Comparison of ENCODE assay signal across 10 mouse cellular contexts in the genomic region with DNA sequence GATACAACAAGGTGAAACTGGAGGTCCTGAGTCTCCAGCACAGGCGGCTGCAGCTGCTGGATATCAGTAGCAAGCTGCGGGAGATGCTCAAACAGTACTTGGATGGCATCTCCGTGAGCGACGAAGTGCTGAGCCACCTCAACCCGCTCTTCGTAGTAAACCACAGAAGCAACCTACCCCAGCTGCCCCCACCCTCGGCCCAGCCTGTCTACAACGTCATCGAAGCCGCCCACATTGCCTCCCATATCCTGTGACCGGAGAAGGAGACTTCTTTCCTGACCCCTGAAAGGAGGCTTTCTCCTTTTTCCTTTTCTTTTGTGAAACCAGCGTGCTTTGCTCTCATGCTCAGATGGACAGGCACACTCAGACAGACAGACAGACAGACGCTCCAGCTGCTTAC. TPM values are rescaled to one million over a fixed set of nuclear protein-coding genes. Genes with fewer than 3 reads are reported as not detected.
DNase-seq lines count a peak whose midpoint lies in the region; ATAC-seq and TF ChIP-seq lines count a peak whose summit lies in the region.
"Had no signal": no experiment of that assay in that cellular context is flagged by ENCODE, and none has a peak within 500 bp of the region (broad histone marks: within the 10 kb centered on the region; RNA-seq: fewer than 3 reads in every experiment).

No protein-coding gene starts in this region.

- no peak for DNase-seq in heart, adult 9 months (ENCODE audit: low spot score in 2 of 2)
- no peak for DNase-seq in ES-E14 (ENCODE audit: low read depth, low spot score)
- peak; percentile 31 for DNase-seq in heart, postnatal 14 days
- no peak for DNase-seq in right cerebral cortex, postnatal 10 days (ENCODE audit: low spot score in 2 of 2)
- DNase-seq in left cerebral cortex, postnatal 14 days (ENCODE audit: low spot score in 2 of 2): no peak
- DNase-seq: embryo, embryonic 11 days had no signal

- peaks cover 14% of the 10 kb centered on the region for H3K27me3 ChIP-seq in heart, embryonic 16.5 days (ENCODE audit: control insufficient read depth, insufficient read depth, low read length)
- H3K27me3 ChIP-seq in megakaryocyte, embryonic 14.5 days (replicated peaks): peaks cover 47% of the 10 kb centered on the region

- peak overlapping the region; percentile 14; the same call in 1 of the 2 replicates for H3K4me3 ChIP-seq in heart, embryonic 16.5 days (ENCODE audit: low read length)
- peak overlapping the region in 1 of 2 experiments; percentile 66; a peak in 2 of 4 replicates for H3K4me3 ChIP-seq in ES-E14 (ENCODE audit: insufficient read depth in 1 of 2, low read depth in 1 of 2, low read length in 2 of 2, poor library complexity in 1 of 2, severe bottlenecking in 1 of 2)
- peak overlapping the region; percentile 83 for H3K4me3 ChIP-seq in megakaryocyte, embryonic 14.5 days (replicated peaks)

- intact Hi-C loops in heart, postnatal 14 days (cut with DNase I): no loop called here
- intact Hi-C loops in left cerebral cortex, postnatal 14 days (cut with DNase I): no loop called here

- in situ Hi-C loops in ES-E14 (cut with MboI; ENCODE audit: low sequenced_read_pairs in 2 of 2, unreplicated experiment in 2 of 2): no loop called here

- peaks cover 10% of the 10 kb centered on the region for H3K4me1 ChIP-seq in heart, embryonic 16.5 days (ENCODE audit: control insufficient read depth, insufficient read depth, low read length)
- peaks cover 4 to 21% of the 10 kb centered on the region in 2 experiments; a peak in 3 of 4 replicates for H3K4me1 ChIP-seq in ES-E14 (ENCODE audit: control insufficient read depth in 2 of 2, insufficient read depth in 2 of 2, low read length in 2 of 2, poor library complexity in 1 of 2)
- H3K4me1 ChIP-seq in megakaryocyte, embryonic 14.5 days: peaks cover 44% of the 10 kb centered on the region

- H3K4me2 ChIP-seq in heart, embryonic 16.5 days (ENCODE audit: low read depth, low read length): peak overlapping the region; percentile 50

- no peak overlapping the region for H3K9ac ChIP-seq in heart, embryonic 16.5 days (ENCODE audit: low read length)
- H3K9ac ChIP-seq in ES-E14 (ENCODE audit: insufficient read depth, low read depth, low read length, poor library complexity, severe bottlenecking): 0 out of 2 replicates have a peak overlapping the region, but pooled peaks have one; percentile 26

- H3K36me3 ChIP-seq in heart, embryonic 16.5 days (ENCODE audit: control insufficient read depth, insufficient read depth): no peaks in the 10 kb centered on the region
- no peaks in the 10 kb centered on the region for H3K36me3 ChIP-seq in ES-E14 (ENCODE audit: control insufficient read depth, insufficient read depth, low read length, poor library complexity, severe bottlenecking)
- no peaks in the 10 kb centered on the region for H3K36me3 ChIP-seq in megakaryocyte, embryonic 14.5 days (replicated peaks; ENCODE audit: low read length)

- H3K27ac ChIP-seq in heart, embryonic 16.5 days (ENCODE audit: low read length): no peak overlapping the region
- no peak overlapping the region; the same call in 1 of the 2 replicates for H3K27ac ChIP-seq in ES-E14 (ENCODE audit: insufficient read depth, low read depth, low read length, poor library complexity, severe bottlenecking)

- no peaks in the 10 kb centered on the region for H3K9me3 ChIP-seq in heart, embryonic 16.5 days (replicated peaks; ENCODE audit: control insufficient read depth, low read length)
- no peaks in the 10 kb centered on the region for H3K9me3 ChIP-seq in ES-E14 (ENCODE audit: control insufficient read depth, insufficient read depth, low read depth, low read length)
- H3K9me3 ChIP-seq in megakaryocyte, embryonic 14.5 days: no peaks in the 10 kb centered on the region

- WGBS in heart, embryonic 16.5 days: 44% methylated on average over 14 of the region's 14 CpGs

- no peak for ATAC-seq in heart, embryonic 16.5 days (replicated peaks; ENCODE audit: extremely low read depth, insufficient read depth, low FRiP score)
- ATAC-seq: intestine, embryonic 16.5 days; midbrain, embryonic 16.5 days had no signal

TF ChIP-seq in ES-E14, 5 proteins besides CTCF, POLR2A, EP300 and RAD21:
- TF ChIP-seq HCFC1 (IDR thresholded peaks at IDR 0.05; ENCODE audit: borderline replicate concordance, insufficient read depth, low read length) (no peak), ZNF384 (IDR thresholded peaks at IDR 0.05; ENCODE audit: low read depth, low read length) (no peak)

RNA-seq across cellular contexts. Expression of gene Fkbp11, which starts 5.1 kb away (rescaled TPM):
- 23.0 and 27.7 TPM in 2 replicates for polyA plus RNA-seq in heart, embryonic 16.5 days (2015; fragmentation: Nextera tagmentation; extraction: Ambion mirVana)
- 105 and 119 TPM in 2 replicates for total RNA-seq in ES-E14 (2012; rRNA removed)
- total RNA-seq in heart, postnatal 14 days (2021): 1 to 10 TPM; 4.6 to 5.0 TPM
- 9.6 and 18.2 TPM in 2 replicates for polyA plus RNA-seq in megakaryocyte, embryonic 14.5 days (2012; ENCODE audit: insufficient read depth, low replicate concordance)
- 1 to 10 TPM; 2.7 to 3.4 TPM for total RNA-seq in left cerebral cortex, postnatal 14 days (2021)

RNA-seq across cellular contexts. Expression of gene Ccdc65, which starts 14.8 kb away (rescaled TPM):
- 0.97 and 1.0 TPM in 2 replicates for polyA plus RNA-seq in heart, embryonic 16.5 days (2015; fragmentation: Nextera tagmentation; extraction: Ambion mirVana)
- total RNA-seq in ES-E14 (2012; rRNA removed): 0.26 and 0.76 TPM in 2 replicates
- total RNA-seq in heart, postnatal 14 days (2021): under 1 TPM; 0.29 to 0.72 TPM
- polyA plus RNA-seq in megakaryocyte, embryonic 14.5 days (2012; ENCODE audit: insufficient read depth, low replicate concordance): not detected in 2 replicates
- 10 to 100 TPM; 12.6 to 13.3 TPM for total RNA-seq in left cerebral cortex, postnatal 14 days (2021)

RNA-seq across cellular contexts. Expression of gene Arf3, which starts 40.2 kb away (rescaled TPM):
- 35.8 and 36.4 TPM in 2 replicates for polyA plus RNA-seq in heart, embryonic 16.5 days (2015; fragmentation: Nextera tagmentation; extraction: Ambion mirVana)
- 26.2 and 41.2 TPM in 2 replicates for total RNA-seq in ES-E14 (2012; rRNA removed)
- total RNA-seq in heart, postnatal 14 days (2021): 10 to 100 TPM; 26.4 to 26.6 TPM
- polyA plus RNA-seq in megakaryocyte, embryonic 14.5 days (2012; ENCODE audit: insufficient read depth, low replicate concordance): 7.0 and 17.8 TPM in 2 replicates
- total RNA-seq in left cerebral cortex, postnatal 14 days (2021): 100 to 1,000 TPM; 729 to 796 TPM

RNA-seq across cellular contexts. Expression of gene Rnd1, which starts 45.6 kb away (rescaled TPM):
- 1.1 and 1.7 TPM in 2 replicates for polyA plus RNA-seq in heart, embryonic 16.5 days (2015; fragmentation: Nextera tagmentation; extraction: Ambion mirVana)
- total RNA-seq in ES-E14 (2012; rRNA removed): 5.7 and 7.6 TPM in 2 replicates
- 1 to 10 TPM in 1 of 2 experiments, under 1 TPM in 1; 0.69 to 1.0 TPM for total RNA-seq in heart, postnatal 14 days (2021)
- 1.2 TPM in 1 of 2 replicates, not detected in the other for polyA plus RNA-seq in megakaryocyte, embryonic 14.5 days (2012; ENCODE audit: insufficient read depth, low replicate concordance)
- 10 to 100 TPM; 53.9 to 64.1 TPM for total RNA-seq in left cerebral cortex, postnatal 14 days (2021)

RNA-seq across cellular contexts. Expression of gene Wnt10b, which starts 55.1 kb away (rescaled TPM):
- polyA plus RNA-seq in heart, embryonic 16.5 days (2015; fragmentation: Nextera tagmentation; extraction: Ambion mirVana): 0.28 and 0.44 TPM in 2 replicates
- 1.1 and 1.3 TPM in 2 replicates for total RNA-seq in ES-E14 (2012; rRNA removed)
- under 1 TPM; 0.45 to 0.61 TPM for total RNA-seq in heart, postnatal 14 days (2021)
- polyA plus RNA-seq in megakaryocyte, embryonic 14.5 days (2012; ENCODE audit: insufficient read depth, low replicate concordance): not detected in 2 replicates
- total RNA-seq in left cerebral cortex, postnatal 14 days (2021): under 1 TPM; 0.55 to 0.75 TPM
- polyA plus RNA-seq: midbrain, embryonic 16.5 days had no signal

Comparison
In these comparisons a context has a peak if more than half of its experiments do, and no peak if none do; other contexts are left out.
1. DNase-seq: peak in heart, postnatal 14 days (2 of 2); none in heart, adult 9 months (0 of 2), ES-E14 (single experiment), right cerebral cortex, postnatal 10 days (0 of 2) and left cerebral cortex, postnatal 14 days (0 of 2).
2. RNA of gene Fkbp11, which starts 5.1 kb away (total RNA-seq): 105 to 119 TPM in ES-E14; 4.6 to 5.0 TPM in heart, postnatal 14 days and 2.7 to 3.4 TPM in left cerebral cortex, postnatal 14 days; every median in the first group is over 10 times any median in the second.
3. RNA of gene Arf3, which starts 40.2 kb away (total RNA-seq): 729 to 796 TPM in left cerebral cortex, postnatal 14 days; 26.2 to 41.2 TPM in ES-E14 and 26.4 to 26.6 TPM in heart, postnatal 14 days; every median in the first group is over 10 times any median in the second.